Mouse (Mus musculus) CH12.LX (cell line): ENCODE measurements at regions not wholly inside any gene's neighbourhood (a gene's known extent, or its start where the extent isn't known, plus 50 kb on each side); places are given as distances from the start of the nearest gene placed in this dataset.

Source experiments
- DNase-seq: peaks from one replicate; pipeline ENCODE4 v3.0.0-alpha.2; 2013; ENCODE audit errors: extremely low read depth
- H3K27ac ChIP-seq: 2 replicates; pipeline ENCODE4 v1.5.1; 2012; ENCODE audit warnings: low read depth, mild to moderate bottlenecking, control low read depth, moderate library complexity; ENCODE audit not compliant: insufficient read depth
- H3K27me3 ChIP-seq: replicated peaks from 2 replicates; pipeline ENCODE3; 2012; ENCODE audit warnings: inconsistent platforms
- H3K36me3 ChIP-seq, 2 experiments: replicated peaks in 1 of 2; 2 replicates each; pipeline versions ENCODE3 to v1.6.1; 2012; ENCODE audit warnings: inconsistent platforms in 1 of 2, low read length in 1 of 2, mild to moderate bottlenecking in 1 of 2, mixed read lengths in 1 of 2, moderate library complexity in 1 of 2; ENCODE audit not compliant: control insufficient read depth in 1 of 2, insufficient read depth in 1 of 2
- H3K4me1 ChIP-seq, 2 experiments: 2 replicates each; pipeline ENCODE4 v1.6.1; 2012; ENCODE audit warnings: inconsistent platforms in 1 of 2, moderate library complexity in 1 of 2; ENCODE audit not compliant: insufficient read depth in 2 of 2, control insufficient read depth in 1 of 2
- H3K4me2 ChIP-seq: 2 replicates; pipeline ENCODE4 v1.6.1; 2012; ENCODE audit warnings: low read depth, mild to moderate bottlenecking, control low read depth; ENCODE audit not compliant: poor library complexity, insufficient read depth, severe bottlenecking
- H3K4me3 ChIP-seq, 3 experiments: fragments of 150-350 bp in 1 of 3; sonication (generic) in 1 of 3; replicated peaks in 1 of 3; 2 replicates each; pipeline versions ENCODE3 to v1.5.1; 2011 to 2012; ENCODE audit warnings: low read depth in 2 of 3, low read length in 2 of 3, mild to moderate bottlenecking in 2 of 3, moderate library complexity in 2 of 3, control low read depth in 1 of 3, improper control_type of control experiment in 1 of 3, inconsistent platforms in 1 of 3, mixed read lengths in 1 of 3; ENCODE audit not compliant: poor library complexity in 1 of 3
- H3K79me2 ChIP-seq: replicated peaks from 2 replicates; pipeline ENCODE4 v1.6.1; 2012; ENCODE audit warnings: mild to moderate bottlenecking, moderate library complexity; ENCODE audit not compliant: control insufficient read depth, poor library complexity, insufficient read depth, severe bottlenecking; ENCODE audit errors: extremely low read depth
- H3K9ac ChIP-seq: 2 replicates; pipeline ENCODE4 v1.6.1; 2012; ENCODE audit warnings: low read depth, mild to moderate bottlenecking, control low read depth, moderate library complexity; ENCODE audit not compliant: insufficient read depth
- H3K9me3 ChIP-seq: replicated peaks from 2 replicates; pipeline ENCODE3; 2012; ENCODE audit warnings: low read length, inconsistent platforms, mixed read lengths
- BHLHE40 ChIP-seq: IDR thresholded peaks from 2 replicates; pipeline ENCODE4 v1.6.1; 2011; ENCODE audit warnings: mild to moderate bottlenecking, low read depth, low read length, improper control_type of control experiment
- CHD1 ChIP-seq: IDR thresholded peaks from 2 replicates; pipeline ENCODE4 v1.6.1; 2012; ENCODE audit warnings: low read depth, low read length, improper control_type of control experiment, inconsistent platforms
- CHD2 ChIP-seq: IDR thresholded peaks from 2 replicates; pipeline ENCODE4 v1.6.1; 2011; ENCODE audit warnings: low read length, improper control_type of control experiment
- EP300 ChIP-seq: IDR thresholded peaks from 2 replicates; pipeline ENCODE4 v1.6.1; 2011; ENCODE audit warnings: low read length, improper control_type of control experiment
- ETS1 ChIP-seq: conservative IDR thresholded peaks from 2 replicates; pipeline ENCODE4 v1.6.1; 2012; ENCODE audit warnings: low read depth, mild to moderate bottlenecking, inconsistent platforms, low read length, improper control_type of control experiment, moderate library complexity
- GABPA ChIP-seq: IDR thresholded peaks from 2 replicates; pipeline ENCODE4 v1.6.1; 2012; ENCODE audit warnings: low read depth, low read length, improper control_type of control experiment, inconsistent platforms; ENCODE audit not compliant: insufficient replicate concordance
- HCFC1 ChIP-seq: IDR thresholded peaks from 2 replicates; pipeline ENCODE4 v1.6.1; 2012; ENCODE audit warnings: low read depth, mild to moderate bottlenecking, inconsistent platforms, low read length, improper control_type of control experiment
- JUN ChIP-seq: IDR thresholded peaks from 2 replicates; pipeline ENCODE4 v1.6.1; 2011; ENCODE audit warnings: low read depth, mild to moderate bottlenecking, low read length, improper control_type of control experiment, moderate library complexity; ENCODE audit not compliant: insufficient read depth
- JUND ChIP-seq: conservative IDR thresholded peaks from 2 replicates; pipeline ENCODE4 v1.6.1; 2011; ENCODE audit warnings: low read depth, low read length, improper control_type of control experiment
- MAFK ChIP-seq: IDR thresholded peaks from 2 replicates; pipeline ENCODE4 v1.6.1; 2011; ENCODE audit warnings: low read length, improper control_type of control experiment; ENCODE audit not compliant: insufficient replicate concordance
- MAZ ChIP-seq: IDR thresholded peaks from 2 replicates; pipeline ENCODE4 v1.6.1; 2012; ENCODE audit warnings: low read depth, mild to moderate bottlenecking, inconsistent platforms, low read length, improper control_type of control experiment, moderate library complexity
- MYC ChIP-seq: IDR thresholded peaks from 2 replicates; pipeline ENCODE4 v1.6.1; 2011; ENCODE audit warnings: low read depth, mild to moderate bottlenecking, improper control_type of control experiment, low read length
- PAX5 ChIP-seq: IDR thresholded peaks from 2 replicates; pipeline ENCODE4 v1.6.1; 2012; ENCODE audit warnings: low read length, inconsistent platforms, mixed read lengths
- POLR2A ChIP-seq: IDR thresholded peaks from 2 replicates; pipeline ENCODE4 v1.6.1; 2011; ENCODE audit warnings: low read depth, mild to moderate bottlenecking, improper control_type of control experiment, low read length
- RAD21 ChIP-seq: IDR thresholded peaks from 2 replicates; pipeline ENCODE4 v1.6.1; 2011; ENCODE audit warnings: low read depth, mild to moderate bottlenecking, low read length, improper control_type of control experiment, moderate library complexity
- SIN3A ChIP-seq: IDR thresholded peaks from 2 replicates; pipeline ENCODE4 v1.6.1; 2012; ENCODE audit warnings: low read length, improper control_type of control experiment, inconsistent platforms
- TBP ChIP-seq: conservative IDR thresholded peaks from 2 replicates; pipeline ENCODE4 v1.6.1; 2011; ENCODE audit warnings: low read depth, low read length, improper control_type of control experiment
- TCF12 ChIP-seq: IDR thresholded peaks from 2 replicates; pipeline ENCODE4 v1.6.1; 2014; ENCODE audit warnings: low read depth, mild to moderate bottlenecking, inconsistent platforms, low read length, improper control_type of control experiment
- UBTF ChIP-seq: IDR thresholded peaks from 2 replicates; pipeline ENCODE4 v1.6.1; 2012; ENCODE audit warnings: low read depth, mild to moderate bottlenecking, inconsistent platforms, low read length, improper control_type of control experiment, moderate library complexity
- USF2 ChIP-seq: conservative IDR thresholded peaks from 2 replicates; pipeline ENCODE4 v1.6.1; 2011; ENCODE audit warnings: low read depth, low read length, improper control_type of control experiment
- ZC3H11A ChIP-seq: IDR thresholded peaks from 2 replicates; pipeline ENCODE4 v1.6.1; 2012; ENCODE audit warnings: low read depth, mild to moderate bottlenecking, inconsistent platforms, low read length, improper control_type of control experiment
- ZMIZ1 ChIP-seq: IDR thresholded peaks from 2 replicates; pipeline ENCODE4 v1.6.1; 2012; ENCODE audit warnings: low read depth, mild to moderate bottlenecking, inconsistent platforms, low read length, improper control_type of control experiment
- ZNF384 ChIP-seq: IDR thresholded peaks from 2 replicates; pipeline ENCODE4 v1.6.1; 2012; ENCODE audit warnings: low read depth, low read length, improper control_type of control experiment, inconsistent platforms
- dilution Hi-C: fragments of 300-500 bp; cut with MboI; formaldehyde crosslinking; loops from 2 replicates; pipeline ENCODE4 v1.14.3; 2020; ENCODE audit warnings: low sequenced_read_pairs; ENCODE audit not compliant: extremely low pct_unique_long_range_greater_than_20kb, extremely low pct_ligation_motif_present
- in situ Hi-C: fragments of 300-500 bp; cut with MboI; formaldehyde crosslinking; loops from 3 replicates; pipeline ENCODE4 v1.14.3; 2019; ENCODE audit warnings: low sequenced_read_pairs, low pct_ligation_motif_present, low pct_unique_long_range_greater_than_20kb, mixed read lengths

- in situ Hi-C loops (no loop called here), dilution Hi-C loops (no loop called here)
Measured at GRCm38 (mm10) chr6:49696990-49697389, 125.5 kb upstream of the Npy start.

GRCm38 (mm10) chr6:49701453-49701852, 121.1 kb upstream of the Npy start:
- Histone ChIP-seq H3K4me1 (peaks cover 2 to 18% of the 10 kb centered on the region in 2 experiments; a peak in 3 of 4 replicates), H3K9ac (no peak overlapping the region), H3K27me3 (no peaks in the 10 kb centered on the region), H3K27ac (no peak overlapping the region), H3K36me3 (no peaks in the 10 kb centered on the region), H3K4me3 (no peak overlapping the region), H3K79me2 (no peaks in the 10 kb centered on the region), H3K4me2 (peak overlapping the region; percentile 71; the same call in 1 of the 2 replicates), H3K9me3 (no peaks in the 10 kb centered on the region)
- no peak for TF ChIP-seq CHD2
- no peak for TF ChIP-seq SIN3A
- TF ChIP-seq EP300: peak; percentile 14; the same call in 1 of the 2 replicates
- TF ChIP-seq BHLHE40: 0 out of 2 replicates have a peak, but pooled peaks have one; percentile 57
- TF ChIP-seq ZNF384: peak; percentile 20; the same call in 1 of the 2 replicates
- no peak for TF ChIP-seq ZC3H11A
- TF ChIP-seq HCFC1: no peak
- TF ChIP-seq TBP: no peak
- TF ChIP-seq USF2: no peak
- TF ChIP-seq JUN: no peak
- dilution Hi-C loops: no loop called here
- DNase-seq: peak; percentile 38
- in situ Hi-C loops: no loop called here

More at GRCm38 (mm10) chr6:49696990-49697389, 125.5 kb upstream of the Npy start:
- TF ChIP-seq JUN (no peak), TCF12 (no peak), JUND (no peak), ETS1 (no peak), MAZ (no peak), RAD21 (no peak), MAFK (no peak), PAX5 (no peak), ZNF384 (no peak), CHD1 (no peak), ZMIZ1 (no peak), POLR2A (no peak), GABPA (no peak), EP300 (no peak), ZC3H11A (no peak), MYC (no peak), TBP (no peak), UBTF (no peak)
- Histone ChIP-seq H3K4me2 (no peak overlapping the region), H3K4me3 (no peak overlapping the region), H3K9ac (no peak overlapping the region), H3K79me2 (no peaks in the 10 kb centered on the region), H3K27me3 (no peaks in the 10 kb centered on the region), H3K9me3 (no peaks in the 10 kb centered on the region), H3K27ac (no peak overlapping the region), H3K36me3 (no peaks in the 10 kb centered on the region), H3K4me1 (peaks cover 2 to 30% of the 10 kb centered on the region in 2 experiments; a peak in 3 of 4 replicates)
- DNase-seq: no peak
